Mouse (Mus musculus) thymus, adult 2 months (tissue): ENCODE measurements at regions not wholly inside any gene's neighbourhood (a gene's known extent, or its start where the extent isn't known, plus 50 kb on each side); places are given as distances from the start of the nearest gene placed in this dataset.

Experiments
- CTCF ChIP-seq: fragments of 200-500 bp; IDR thresholded peaks from 2 replicates; pipeline ENCODE4 v1.5.1; 2012; ENCODE audit warnings: mild to moderate bottlenecking, control low read depth, low read length, moderate library complexity, borderline replicate concordance; ENCODE audit not compliant: control insufficient read depth, poor library complexity, insufficient read depth; ENCODE audit errors: extremely low read depth
- POLR2A ChIP-seq: fragments of 200-500 bp; IDR thresholded peaks from 2 replicates; pipeline ENCODE4 v1.6.1; 2012; ENCODE audit warnings: mild to moderate bottlenecking, low read length, control low read depth, moderate library complexity; ENCODE audit not compliant: control insufficient read depth, poor library complexity, insufficient read depth; ENCODE audit errors: extremely low read depth

DNA sequence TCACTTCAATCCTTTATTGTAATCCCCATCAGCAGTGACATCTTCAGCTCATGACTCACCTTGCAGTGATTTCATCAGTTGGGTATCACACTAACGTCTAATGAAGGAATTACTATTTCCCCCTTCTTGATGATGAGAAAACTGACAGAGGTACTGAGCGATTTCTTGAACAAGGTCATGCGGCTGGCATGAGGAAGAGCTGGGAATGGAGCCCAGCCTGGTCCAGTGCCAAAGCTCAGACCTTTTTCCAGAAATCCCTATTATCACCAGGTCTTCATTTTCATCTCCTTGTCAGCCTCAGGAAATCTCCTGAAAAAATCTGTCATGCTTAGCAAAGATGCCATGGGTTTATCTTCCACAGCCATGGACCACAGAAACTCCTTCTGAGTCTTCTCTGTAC, 313.6 kb upstream of the Cpeb2 start:
- TF ChIP-seq POLR2A (no peak), CTCF (no peak)
